Mouse (Mus musculus): Measurements from ENCODE around the gene Psme2b.
"Not testable (repeated sequence)": the region's sequence is repeated elsewhere in the genome, so short reads cannot be mapped to it uniquely, and the experiment has no call there.

The Psme2b gene

GRCm38 (mm10) chr11:48946090-48946489, at the start of gene Psme2b:
Gene Psme2b, minus strand, starts transcription at chr11:48946190.
- not testable (repeated sequence) for DNase-seq

GRCm38 (mm10) chr11:48994018-48994417, 48.0 kb upstream of the Psme2b start, which contains the start of gene Tgtp1:
Gene Tgtp1, minus strand, starts transcription at chr11:48994172.
- DNase-seq = not testable (repeated sequence)

GRCm38 (mm10) chr11:48993296-48993695, 47.3 kb upstream of the Psme2b start:
- not testable (repeated sequence) for DNase-seq

- not testable (repeated sequence) for DNase-seq
These were observed 45.9 kb upstream of the Psme2b start, which contains the start of gene Gm12185 for GRCm38 (mm10) chr11:48991740-48992520. Gene Gm12185, minus strand, starts transcription at chr11:48992226.

- not testable (repeated sequence) for DNase-seq
These were observed 44.0 kb upstream of the Psme2b start for GRCm38 (mm10) chr11:48989981-48990380.

GRCm38 (mm10) chr11:48988219-48988618, 42.2 kb upstream of the Psme2b start:
- DNase-seq = not testable (repeated sequence)

GRCm38 (mm10) chr11:48982848-48983247, 36.9 kb upstream of the Psme2b start:
- DNase-seq = not testable (repeated sequence)

GRCm38 (mm10) chr11:48980052-48980451, 34.1 kb upstream of the Psme2b start:
- not testable (repeated sequence) for DNase-seq

GRCm38 (mm10) chr11:48979251-48979650, 33.3 kb upstream of the Psme2b start, which contains the start of gene 9930111J21Rik1:
Gene 9930111J21Rik1, minus strand, starts transcription at chr11:48979398.
- not testable (repeated sequence) for DNase-seq

GRCm38 (mm10) chr11:48978240-48978939, 32.4 kb upstream of the Psme2b start, which contains the start of gene Olfr56:
Gene Olfr56, plus strand, starts transcription at chr11:48978889.
- not testable (repeated sequence) for DNase-seq

- not testable (repeated sequence) for DNase-seq
These were observed 28.7 kb upstream of the Psme2b start for GRCm38 (mm10) chr11:48974686-48975085.

GRCm38 (mm10) chr11:48939286-48939685, 6.7 kb downstream of the Psme2b start:
- DNase-seq = not testable (repeated sequence)

GRCm38 (mm10) chr11:48935291-48935690, 10.7 kb downstream of the Psme2b start:
- DNase-seq = not testable (repeated sequence)

- not testable (repeated sequence) for DNase-seq
These were observed 12.1 kb downstream of the Psme2b start for GRCm38 (mm10) chr11:48933923-48934322.

- not testable (repeated sequence) for DNase-seq
These were observed 12.6 kb downstream of the Psme2b start for GRCm38 (mm10) chr11:48933422-48933821.

- not testable (repeated sequence) for DNase-seq
These were observed 17.9 kb downstream of the Psme2b start for GRCm38 (mm10) chr11:48928068-48928467.

- DNase-seq = not testable (repeated sequence)
These were observed 19.6 kb downstream of the Psme2b start for GRCm38 (mm10) chr11:48926437-48926836.

- DNase-seq = not testable (repeated sequence)
These were observed 22.2 kb downstream of the Psme2b start for GRCm38 (mm10) chr11:48923818-48924217.

GRCm38 (mm10) chr11:48918380-48918779, 27.6 kb downstream of the Psme2b start:
- no peak for DNase-seq

- DNase-seq = no peak
These were observed 32.4 kb downstream of the Psme2b start for GRCm38 (mm10) chr11:48913611-48914010.

- DNase-seq = no peak
These were observed 37.5 kb downstream of the Psme2b start for GRCm38 (mm10) chr11:48908459-48908858.

GRCm38 (mm10) chr11:48902021-48902420, 44.0 kb downstream of the Psme2b start, which contains the start of gene Gm5431:
Gene Gm5431, minus strand, starts transcription at chr11:48902214.
- no peak for DNase-seq

- not testable (repeated sequence) for DNase-seq
These were observed 44.4 kb downstream of the Psme2b start for GRCm38 (mm10) chr11:48901567-48901930.
